Mouse (Mus musculus) regulatory T cell (primary cell): ENCODE data around the gene Myh8.

Source experiments
- in situ Hi-C: fragments of 300-600 bp; cut with MboI, MseI; formaldehyde crosslinking; loops from one replicate; pipeline ENCODE4 v1.15.1; 2025; ENCODE audit warnings: high pct_unique_total_duplicates

Myh8 gene

GRCm38 (mm10) chr11:67276601-67277174, at the start of gene Myh8:
TSS of gene Myh8 (plus strand) at chr11:67277124.
- in situ Hi-C loops = no loop called here

GRCm38 (mm10) chr11:67228731-67229130, 48.2 kb upstream of the Myh8 start:
- in situ Hi-C loops = no loop called here

DNA sequence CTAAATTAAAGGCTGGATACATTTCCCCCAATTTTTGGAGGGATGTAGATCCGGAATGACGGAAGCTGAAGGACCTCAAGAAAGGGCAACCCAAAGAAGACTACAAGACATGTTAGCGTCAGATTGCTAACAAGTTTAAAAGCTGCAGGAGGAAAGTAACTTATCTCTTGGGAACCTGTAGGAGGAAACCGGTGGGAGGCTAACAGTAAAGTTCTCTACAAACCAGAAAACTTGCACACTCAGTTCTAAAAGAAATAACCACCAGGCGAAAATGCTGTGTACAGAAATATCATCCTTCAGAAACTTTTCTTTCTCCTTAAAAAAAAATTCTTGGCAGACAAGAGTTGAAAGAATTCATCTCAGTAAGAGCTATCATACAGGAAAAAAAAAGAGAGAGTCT, 47.8 kb upstream of the Myh8 start:
- in situ Hi-C loops = no loop called here

GRCm38 (mm10) chr11:67229946-67230345, 47.0 kb upstream of the Myh8 start:
- in situ Hi-C loops = no loop called here

DNA sequence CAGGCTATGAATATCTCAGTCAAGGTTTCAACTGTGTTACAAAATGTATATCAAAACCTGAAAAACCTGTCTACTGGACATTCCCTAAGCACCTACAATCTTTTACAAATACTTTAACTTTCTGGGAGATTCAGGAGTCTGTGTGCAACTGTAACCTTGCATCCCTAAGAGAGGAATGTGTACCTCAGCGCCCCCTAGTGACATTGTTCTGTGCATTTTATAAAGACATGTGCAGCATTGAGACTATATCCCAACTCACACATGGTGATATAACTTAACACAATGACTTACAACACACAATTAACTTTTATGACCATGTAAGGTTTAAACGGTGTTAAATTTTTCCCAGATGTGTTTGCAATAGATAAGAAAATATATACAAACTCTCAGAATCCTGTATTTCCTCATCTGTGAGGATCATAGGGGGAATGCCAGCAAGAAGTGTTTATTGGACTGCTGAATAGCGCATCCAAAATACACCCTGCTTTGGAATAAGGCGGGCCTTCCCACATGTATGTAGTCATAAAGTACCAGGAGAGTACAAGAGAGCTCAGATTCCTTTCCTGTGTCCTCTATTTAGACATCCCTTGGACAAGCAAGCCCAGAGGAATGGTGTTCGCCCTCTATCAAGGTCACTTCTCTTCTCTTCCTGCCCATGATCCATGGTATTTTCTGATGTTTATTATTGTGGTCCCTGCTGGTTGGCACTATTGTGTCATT, 41.1 kb upstream of the Myh8 start:
- in situ Hi-C loops = no loop called here

- in situ Hi-C loops = no loop called here
These were observed 40.1 kb upstream of the Myh8 start for GRCm38 (mm10) chr11:67236799-67237198.

DNA sequence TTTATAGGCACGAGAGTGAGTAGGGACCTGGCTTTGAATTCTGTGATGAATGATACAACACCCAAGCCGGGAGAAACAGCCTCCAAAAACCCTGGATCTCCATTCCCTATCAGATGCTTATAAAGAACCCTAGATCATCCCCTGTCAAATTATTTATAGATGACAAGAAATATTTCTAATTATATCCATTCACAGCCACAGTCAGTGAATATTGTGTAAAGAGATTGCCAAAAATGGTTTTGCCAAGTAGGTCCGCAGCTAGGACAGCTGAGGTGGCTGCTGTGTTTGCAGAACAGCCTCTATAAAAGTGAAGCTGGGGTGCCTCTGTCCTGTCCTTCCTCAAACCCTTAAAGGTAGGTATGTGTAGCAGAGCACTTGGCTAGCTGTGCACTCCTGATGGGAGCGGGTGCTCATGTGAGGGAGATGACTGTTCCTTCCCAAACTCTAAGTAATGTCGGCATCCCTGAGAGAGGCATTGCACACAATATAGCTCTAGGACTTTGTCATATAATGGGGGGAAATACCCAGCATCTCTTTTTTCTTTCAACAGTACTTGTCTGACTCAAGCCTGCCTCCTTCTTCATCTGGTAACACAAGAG, 39.3 kb upstream of the Myh8 start, which contains the start of gene Myh4:
Myh4 (plus strand) TSS at position 549 of the 599 bp plus-strand sequence.
- in situ Hi-C loops = no loop called here

DNA sequence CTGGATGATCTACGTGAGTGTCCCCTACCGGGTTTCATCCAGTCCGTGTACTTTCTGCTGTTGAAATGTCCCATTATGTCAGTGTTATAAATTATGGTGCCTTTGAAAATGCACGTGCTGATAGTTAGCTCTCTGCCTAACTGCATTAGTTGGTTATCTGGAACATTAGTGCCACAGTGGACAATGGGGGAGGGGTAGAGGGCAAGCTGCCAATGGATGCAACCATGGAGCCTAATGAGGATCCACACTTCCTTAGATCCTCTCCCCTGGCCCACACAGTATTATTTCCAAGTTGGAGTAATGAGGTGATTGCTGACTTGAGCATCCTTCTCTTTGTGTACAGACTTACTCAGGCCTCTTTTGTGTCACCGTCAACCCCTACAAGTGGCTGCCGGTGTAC, 35.9 kb upstream of the Myh8 start:
- in situ Hi-C loops = no loop called here

GRCm38 (mm10) chr11:67253691-67254090, 23.2 kb upstream of the Myh8 start:
- in situ Hi-C loops = no loop called here

- in situ Hi-C loops = no loop called here
These were observed 19.9 kb upstream of the Myh8 start for GRCm38 (mm10) chr11:67257048-67257447.

- in situ Hi-C loops = no loop called here
These were observed 16.0 kb upstream of the Myh8 start for GRCm38 (mm10) chr11:67260956-67261355.

GRCm38 (mm10) chr11:67293440-67293839, 16.5 kb downstream of the Myh8 start:
- in situ Hi-C loops = no loop called here

DNA sequence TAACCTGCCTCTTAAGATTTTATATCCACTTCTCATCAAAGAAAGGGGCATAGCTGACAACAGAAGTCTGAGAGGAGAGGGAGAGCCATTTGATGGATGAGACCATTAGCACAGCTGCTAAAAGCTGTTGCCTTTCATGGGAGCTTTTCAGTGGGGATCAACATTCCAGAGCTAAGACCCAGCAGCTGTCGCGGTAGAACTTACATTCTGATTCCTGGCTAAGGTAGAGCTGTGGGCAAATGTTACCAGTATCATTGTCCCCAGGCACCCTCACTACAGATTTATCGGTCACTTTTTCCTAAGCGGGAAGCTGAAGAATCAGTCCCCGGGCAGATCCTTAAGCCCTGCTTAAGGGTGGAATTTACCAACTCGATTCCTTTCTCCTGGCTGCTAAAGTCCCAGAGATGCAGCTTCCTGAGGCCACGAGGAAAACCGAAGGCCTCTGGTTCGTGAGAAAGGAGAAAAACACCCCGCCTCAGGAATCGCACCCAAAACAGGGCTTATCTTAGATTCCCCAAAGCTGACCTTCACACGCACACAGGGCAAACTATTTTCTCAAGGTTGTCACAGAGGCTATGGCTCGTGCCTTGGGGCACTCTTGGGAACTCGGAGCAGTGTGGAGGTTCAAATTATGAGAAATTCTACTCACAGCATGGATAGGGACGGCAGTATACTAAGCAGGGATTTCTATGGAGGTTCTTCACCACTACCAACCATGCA, 37.0 kb downstream of the Myh8 start:
- in situ Hi-C loops = no loop called here

- in situ Hi-C loops = no loop called here
These were observed 44.4 kb downstream of the Myh8 start, which contains the start of gene Myh13 for GRCm38 (mm10) chr11:67321358-67321757. TSS of gene Myh13 (plus strand) at chr11:67321658.

- in situ Hi-C loops = no loop called here
These were observed 49.6 kb downstream of the Myh8 start for GRCm38 (mm10) chr11:67326536-67326935.

DNA sequence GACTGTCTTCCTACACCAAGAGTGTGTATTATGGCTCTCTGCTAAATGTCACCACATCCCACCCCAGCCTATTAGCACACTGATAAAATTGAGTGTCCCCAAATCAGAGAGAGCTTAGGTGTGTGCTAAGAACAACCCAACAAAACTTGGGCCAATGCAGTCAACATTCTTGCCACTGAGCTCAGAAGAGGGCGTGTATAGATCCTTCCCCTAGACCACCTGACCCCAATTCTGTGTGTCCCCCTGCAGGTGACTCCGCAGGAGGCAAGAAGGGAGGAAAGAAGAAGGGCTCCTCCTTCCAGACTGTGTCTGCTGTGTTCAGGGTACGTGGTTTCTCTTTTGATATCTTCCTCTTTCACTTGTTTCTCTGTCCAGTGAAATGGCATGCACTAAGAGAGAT, 67.6 kb downstream of the Myh8 start:
- in situ Hi-C loops = no loop called here

GRCm38 (mm10) chr11:67345186-67345855, 68.4 kb downstream of the Myh8 start:
- in situ Hi-C loops = no loop called here

GRCm38 (mm10) chr11:67345856-67346236, 68.9 kb downstream of the Myh8 start:
- in situ Hi-C loops = no loop called here

- in situ Hi-C loops = no loop called here
These were observed 73.3 kb downstream of the Myh8 start for GRCm38 (mm10) chr11:67350153-67350768.

DNA sequence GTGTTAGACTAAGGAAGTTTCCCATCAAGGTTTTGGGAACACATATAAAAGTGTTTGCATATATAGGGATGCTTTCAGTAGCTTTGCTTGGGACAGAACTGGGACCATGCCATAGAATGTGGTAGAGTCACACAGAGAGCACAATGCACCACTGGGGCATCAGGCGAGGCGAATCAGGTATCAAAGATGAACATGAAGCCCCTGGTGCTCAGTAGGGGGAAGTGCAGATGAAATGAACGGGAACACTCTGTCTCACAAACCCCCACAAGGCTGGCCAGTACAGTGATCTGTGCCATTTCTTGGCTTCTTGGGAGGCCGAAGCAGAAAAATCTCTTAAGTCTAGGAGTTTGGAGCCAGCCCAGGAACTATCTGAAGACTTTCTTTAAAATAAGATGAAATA, 76.1 kb downstream of the Myh8 start:
- in situ Hi-C loops = no loop called here

- in situ Hi-C loops = loop anchor here (5.0 kb wide), 1 partner anchor 246 kb away; no protein-coding TSS in a partner anchor
These were observed 81.1 kb downstream of the Myh8 start for GRCm38 (mm10) chr11:67358031-67358430.
